Mouse (Mus musculus): ENCODE results near the gene Olfr1494.

The Olfr1494 gene

GRCm38 (mm10) chr19:13739428-13739827 lies at the start of gene Olfr1494:
Olfr1494 (plus strand) TSS chr19:13739728.
- DNase-seq (ENCODE audit: low spot score): no peak

- DNase-seq (ENCODE audit: low spot score): no peak
Measured at GRCm38 (mm10) chr19:13696968-13697367, 42.6 kb upstream of the Olfr1494 start, which contains the start of gene Olfr1491. Olfr1491 (plus strand) TSS chr19:13697268.

GRCm38 (mm10) chr19:13722978-13723377 lies 16.6 kb upstream of the Olfr1494 start, which contains the start of gene Olfr1493-ps1:
Olfr1493-ps1 (plus strand) TSS chr19:13723278.
- DNase-seq (ENCODE audit: low spot score): no peak

GRCm38 (mm10) chr19:13749366-13749765 lies 9.8 kb downstream of the Olfr1494 start:
- DNase-seq (ENCODE audit: low spot score): no peak

GRCm38 (mm10) chr19:13764306-13764705 lies 24.8 kb downstream of the Olfr1494 start, which contains the start of gene Olfr1495:
Olfr1495 (plus strand) TSS chr19:13764606.
- no peak for DNase-seq (ENCODE audit: low spot score)

DNA sequence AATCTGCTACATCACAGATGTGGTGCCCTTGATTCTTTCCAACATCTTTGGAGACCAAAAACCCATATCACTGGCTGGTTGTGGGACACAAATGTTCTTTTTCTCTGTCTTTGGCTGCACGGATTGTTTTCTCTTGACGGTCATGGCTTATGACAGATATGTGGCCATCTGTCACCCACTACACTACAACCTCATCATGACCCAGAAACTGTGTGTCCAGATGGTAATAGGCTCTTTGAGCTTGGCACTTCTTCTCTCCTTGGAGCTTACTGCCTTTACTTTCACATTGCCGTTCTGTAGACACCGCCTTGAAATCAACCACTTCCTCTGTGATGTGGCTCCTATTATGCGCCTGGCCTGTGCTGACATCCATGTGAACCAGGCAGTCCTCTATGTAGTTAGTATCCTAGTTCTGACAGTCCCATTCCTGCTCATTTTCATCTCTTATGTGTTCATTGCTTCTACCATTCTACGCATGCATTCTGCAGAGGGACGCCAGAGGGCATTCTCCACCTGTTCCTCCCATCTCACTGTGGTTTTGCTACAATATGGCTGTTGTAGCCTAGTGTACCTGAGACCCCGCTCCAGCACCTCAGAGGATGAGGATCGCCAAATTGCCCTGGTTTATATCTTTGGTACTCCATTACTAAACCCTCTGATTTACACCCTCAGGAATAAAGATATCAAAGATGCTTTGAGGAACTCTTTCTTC lies 29.2 kb downstream of the Olfr1494 start:
- no peak for DNase-seq (ENCODE audit: low spot score)

- no peak for DNase-seq (ENCODE audit: low spot score)
Measured at GRCm38 (mm10) chr19:13777578-13777977, 38.0 kb downstream of the Olfr1494 start, which contains the start of gene Olfr1496. Olfr1496 (plus strand) TSS chr19:13777878.

- no peak for DNase-seq (ENCODE audit: low spot score)
Measured at GRCm38 (mm10) chr19:13798102-13798501, 58.6 kb downstream of the Olfr1494 start, which contains the start of gene Olfr1497. Olfr1497 (minus strand) TSS chr19:13798202.

Measured in embryo, embryonic 10 days (tissue).